Mouse (Mus musculus) liver, embryonic 13.5 days (tissue): ENCODE data around the gene Snd1. TPM values are rescaled to one million over a fixed set of nuclear protein-coding genes. Genes with fewer than 3 reads are reported as not detected.

Source experiments
- ATAC-seq: fragments of 200-750 bp; cut with Nextera tagmentation; 2 replicates; pipeline ENCODE4 v1.8.0; 2017; ENCODE audit warnings: low read depth, mild to moderate bottlenecking, moderate number of reproducible peaks, moderate library complexity
- DNase-seq: peaks from one replicate; pipeline ENCODE4 v3.0.0; 2022
- H3K27ac ChIP-seq: fragments of 300-500 bp; sonication (generic); 2 replicates; pipeline ENCODE4 v1.5.1; 2015; ENCODE audit warnings: moderate library complexity, mild to moderate bottlenecking, inconsistent platforms
- H3K27me3 ChIP-seq: fragments of 300-500 bp; sonication (generic); 2 replicates; pipeline ENCODE4 v1.6.1; 2015; ENCODE audit warnings: mild to moderate bottlenecking, inconsistent platforms
- H3K36me3 ChIP-seq: fragments of 300-500 bp; sonication (generic); 2 replicates; pipeline ENCODE4 v1.6.1; 2015; ENCODE audit warnings: mild to moderate bottlenecking, inconsistent platforms
- H3K4me1 ChIP-seq: fragments of 300-500 bp; sonication (generic); replicated peaks from 2 replicates; pipeline ENCODE4 v1.6.1; 2015; ENCODE audit warnings: inconsistent platforms
- H3K4me2 ChIP-seq: fragments of 300-500 bp; sonication (generic); 2 replicates; pipeline ENCODE4 v1.6.1; 2015; ENCODE audit warnings: inconsistent platforms, mild to moderate bottlenecking, moderate library complexity
- H3K4me3 ChIP-seq: fragments of 300-500 bp; sonication (generic); replicated peaks from 2 replicates; pipeline ENCODE4 v1.5.1; 2015; ENCODE audit warnings: mild to moderate bottlenecking, inconsistent platforms
- H3K9ac ChIP-seq: fragments of 300-500 bp; sonication (generic); 2 replicates; pipeline ENCODE4 v1.6.1; 2015; ENCODE audit warnings: mild to moderate bottlenecking, inconsistent platforms
- H3K9me3 ChIP-seq: fragments of 300-500 bp; sonication (generic); replicated peaks from 2 replicates; pipeline ENCODE4 v1.6.1; 2016; ENCODE audit warnings: inconsistent platforms
- WGBS: fragments of 180-500 bp; shearing (Covaris S2); methylation state at CpG from one replicate; pipeline ENCODE4 v1.1.7; 2015; ENCODE audit not compliant: insufficient replicate concordance; 5-methylcytosine and 5-hydroxymethylcytosine counted together
- polyA plus RNA-seq: library from polyadenylated mRNA; unstranded; fragments of >200 nt; fragmentation: Nextera tagmentation; extraction: Ambion mirVana; gene quantifications from 2 replicates; pipeline ENCODE4 v1.2.1, GENCODE M21; 2015

Gene Snd1
- polyA plus RNA-seq, 1 experiment from 2014 or later: 55.2 TPM

DNA sequence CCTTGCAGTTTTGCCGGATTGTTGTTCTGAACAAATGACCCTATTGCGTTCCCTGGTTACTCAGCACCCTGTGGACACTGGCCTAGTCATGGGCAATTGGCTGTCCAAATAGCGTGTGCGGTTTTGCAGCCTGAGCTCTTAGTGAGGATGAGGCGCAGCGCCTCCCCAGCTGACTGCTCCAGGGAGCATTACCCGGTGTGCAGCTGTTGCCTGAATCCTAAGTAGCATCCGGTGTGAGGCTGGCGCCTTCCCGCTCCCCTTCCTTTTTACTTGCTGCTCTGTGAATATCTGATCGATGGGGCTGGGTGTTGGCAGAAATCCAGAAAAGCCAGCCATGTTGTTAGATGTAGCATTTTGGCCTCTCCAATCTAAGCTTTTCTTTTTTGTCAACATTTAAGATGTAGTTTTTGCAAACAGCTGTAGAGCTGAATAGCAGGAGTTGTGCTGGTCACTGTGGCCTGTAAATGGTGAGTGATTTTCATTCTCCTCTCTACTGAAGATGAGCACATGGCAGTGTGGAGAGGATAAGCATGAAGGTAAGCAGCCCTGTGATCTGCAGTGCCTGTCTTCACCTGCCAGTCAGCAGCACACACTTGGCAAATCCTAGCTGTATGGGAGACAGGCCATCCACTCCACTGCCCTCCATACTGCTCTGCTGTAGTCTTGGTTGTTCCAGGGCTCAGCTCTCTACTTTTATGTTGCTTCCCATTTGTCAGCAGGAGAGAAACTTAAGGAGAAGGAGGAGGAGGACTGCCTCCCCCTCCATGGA lies 98.2 kb downstream of the Snd1 start:
- DNase-seq (no peak), ATAC-seq (no peak)
- Histone ChIP-seq H3K9ac (no peak overlapping the region), H3K4me2 (no peak overlapping the region), H3K4me3 (no peak overlapping the region), H3K27me3 (no peaks in the 10 kb centered on the region), H3K9me3 (no peaks in the 10 kb centered on the region), H3K27ac (no peak overlapping the region), H3K4me1 (peaks cover 15% of the 10 kb centered on the region), H3K36me3 (peaks cover 6% of the 10 kb centered on the region)
- WGBS: 74% methylated on average over 11 of the region's 11 CpGs

DNA sequence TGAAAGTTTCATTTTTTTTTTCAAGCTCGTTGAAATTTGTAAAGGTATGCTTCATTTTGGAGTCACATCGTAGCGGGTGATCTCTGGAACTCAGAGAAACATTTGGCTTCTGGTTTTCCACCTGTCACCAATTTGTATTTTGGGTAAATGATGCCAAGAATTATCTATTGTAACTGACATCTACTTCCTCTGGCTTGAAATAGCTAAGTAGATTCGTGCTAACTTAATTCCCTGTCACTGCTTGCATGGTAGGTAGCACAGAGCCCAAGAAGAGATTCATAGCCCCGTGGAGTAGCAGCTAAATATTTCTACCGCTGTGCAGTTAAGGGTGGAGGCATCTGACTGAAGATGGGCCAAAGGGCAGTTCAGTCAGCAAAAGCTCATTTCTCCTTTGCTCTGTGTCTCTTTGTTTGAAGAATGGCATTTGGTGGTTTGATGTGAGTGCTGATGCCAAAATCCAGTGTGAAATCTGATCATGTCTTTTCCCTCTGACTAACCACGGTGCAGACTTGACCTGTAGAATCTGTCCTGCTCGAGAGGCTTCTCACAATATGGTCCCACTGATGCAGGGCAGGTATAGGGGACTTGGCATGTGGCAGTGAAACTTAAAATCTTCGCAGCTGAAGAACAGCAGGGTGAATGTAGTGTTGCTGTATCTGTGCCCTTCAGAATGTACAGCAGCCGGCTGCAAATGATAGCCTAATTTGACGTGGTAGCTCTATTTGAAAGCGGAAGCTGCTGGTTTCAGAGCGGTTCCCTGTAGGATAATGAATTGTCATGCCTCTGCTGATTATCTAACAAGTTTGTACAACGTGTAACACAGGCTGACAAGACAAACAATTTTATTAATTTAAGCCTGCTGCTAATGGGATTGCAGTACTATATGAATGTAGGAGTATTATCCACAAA lies 101.7 kb downstream of the Snd1 start:
- Histone ChIP-seq H3K9ac (no peak overlapping the region), H3K36me3 (peaks cover 5% of the 10 kb centered on the region), H3K4me1 (peaks cover 15% of the 10 kb centered on the region), H3K4me2 (no peak overlapping the region), H3K27me3 (no peaks in the 10 kb centered on the region), H3K27ac (no peak overlapping the region), H3K9me3 (no peaks in the 10 kb centered on the region), H3K4me3 (no peak overlapping the region)
- DNase-seq: no peak
- no peak for ATAC-seq
- WGBS: 64% methylated on average over 14 of the region's 14 CpGs

DNA sequence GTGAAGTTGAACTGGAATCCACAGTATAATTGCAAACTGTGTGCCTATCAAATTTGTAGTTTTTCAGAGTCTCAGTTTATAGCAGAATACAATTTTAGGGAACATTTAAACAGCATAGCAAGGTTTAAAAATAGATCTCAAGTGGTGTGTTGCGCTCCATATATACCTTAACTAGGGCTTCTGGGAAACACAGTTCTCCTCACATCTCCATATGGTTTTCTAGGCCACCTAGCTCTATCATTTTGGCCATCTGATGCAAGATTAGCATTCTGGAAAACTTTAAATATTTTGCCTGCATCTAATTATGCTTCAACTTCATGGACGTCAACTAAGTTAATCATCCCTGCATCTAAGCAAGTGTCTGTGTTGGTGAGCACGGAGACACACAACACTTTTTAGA lies 107.9 kb downstream of the Snd1 start:
- Histone ChIP-seq H3K27me3 (no peaks in the 10 kb centered on the region), H3K36me3 (no peaks in the 10 kb centered on the region), H3K4me2 (no peak overlapping the region), H3K27ac (no peak overlapping the region), H3K4me1 (no peaks in the 10 kb centered on the region), H3K9me3 (no peaks in the 10 kb centered on the region), H3K4me3 (no peak overlapping the region), H3K9ac (no peak overlapping the region)
- DNase-seq (no peak), ATAC-seq (no peak)
- WGBS: 77% methylated on average over 3 of the region's 3 CpGs

DNA sequence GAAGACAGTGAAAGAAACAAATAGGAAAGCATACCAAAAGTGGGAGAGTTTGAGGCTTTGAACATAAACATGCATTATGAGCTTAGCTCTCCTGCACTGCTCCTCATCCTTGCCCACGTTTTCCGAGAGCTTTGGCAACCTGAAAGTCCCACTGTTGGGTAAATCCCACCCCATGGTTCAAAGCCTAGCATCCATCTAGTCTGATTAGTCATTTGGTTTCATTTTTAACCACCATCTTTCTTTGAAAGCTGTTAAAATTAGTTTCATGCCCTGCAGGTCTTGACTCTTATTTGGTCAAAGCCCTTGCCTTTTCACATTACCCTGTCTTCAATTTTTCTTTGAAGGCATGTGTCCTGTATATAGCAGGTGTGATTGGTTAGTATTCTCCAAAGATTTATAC lies 108.5 kb downstream of the Snd1 start:
- Histone ChIP-seq H3K9ac (no peak overlapping the region), H3K4me2 (no peak overlapping the region), H3K4me1 (peaks cover 4% of the 10 kb centered on the region; the same call in 1 of the 2 replicates), H3K9me3 (no peaks in the 10 kb centered on the region), H3K27ac (no peak overlapping the region), H3K4me3 (no peak overlapping the region), H3K27me3 (no peaks in the 10 kb centered on the region), H3K36me3 (no peaks in the 10 kb centered on the region)
- WGBS: 78% methylated on average over 2 of the region's 2 CpGs
- no peak for DNase-seq
- no peak for ATAC-seq

DNA sequence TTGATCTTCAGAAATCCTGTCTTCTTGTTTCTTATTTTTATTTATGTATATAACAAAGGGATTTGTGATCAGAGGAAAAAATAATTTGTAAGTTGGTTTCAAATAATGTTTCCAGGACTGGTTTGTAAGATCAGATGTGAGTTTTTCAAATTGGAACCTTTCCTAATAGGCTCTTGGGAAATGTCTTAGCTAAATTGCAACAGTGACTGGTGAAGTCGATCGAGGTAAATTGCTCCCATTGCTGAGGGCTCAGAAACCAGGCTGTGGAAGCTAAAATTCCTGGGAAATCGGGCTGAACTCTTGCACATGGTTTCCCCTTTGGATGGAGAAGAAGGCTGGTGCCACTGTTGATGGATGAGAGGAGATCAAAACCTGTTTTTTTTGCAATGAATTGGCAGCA lies 111.9 kb downstream of the Snd1 start:
- H3K4me2 ChIP-seq: no peak overlapping the region
- H3K9ac ChIP-seq: no peak overlapping the region
- peaks cover 8% of the 10 kb centered on the region; the same call in 1 of the 2 replicates for H3K4me1 ChIP-seq
- 73% methylated on average over 3 of the region's 3 CpGs for WGBS
- ATAC-seq (no peak), DNase-seq (no peak)
- peaks cover 7% of the 10 kb centered on the region for H3K36me3 ChIP-seq
- no peaks in the 10 kb centered on the region for H3K9me3 ChIP-seq
- H3K27me3 ChIP-seq: no peaks in the 10 kb centered on the region
- H3K27ac ChIP-seq: no peak overlapping the region
- no peak overlapping the region for H3K4me3 ChIP-seq

DNA sequence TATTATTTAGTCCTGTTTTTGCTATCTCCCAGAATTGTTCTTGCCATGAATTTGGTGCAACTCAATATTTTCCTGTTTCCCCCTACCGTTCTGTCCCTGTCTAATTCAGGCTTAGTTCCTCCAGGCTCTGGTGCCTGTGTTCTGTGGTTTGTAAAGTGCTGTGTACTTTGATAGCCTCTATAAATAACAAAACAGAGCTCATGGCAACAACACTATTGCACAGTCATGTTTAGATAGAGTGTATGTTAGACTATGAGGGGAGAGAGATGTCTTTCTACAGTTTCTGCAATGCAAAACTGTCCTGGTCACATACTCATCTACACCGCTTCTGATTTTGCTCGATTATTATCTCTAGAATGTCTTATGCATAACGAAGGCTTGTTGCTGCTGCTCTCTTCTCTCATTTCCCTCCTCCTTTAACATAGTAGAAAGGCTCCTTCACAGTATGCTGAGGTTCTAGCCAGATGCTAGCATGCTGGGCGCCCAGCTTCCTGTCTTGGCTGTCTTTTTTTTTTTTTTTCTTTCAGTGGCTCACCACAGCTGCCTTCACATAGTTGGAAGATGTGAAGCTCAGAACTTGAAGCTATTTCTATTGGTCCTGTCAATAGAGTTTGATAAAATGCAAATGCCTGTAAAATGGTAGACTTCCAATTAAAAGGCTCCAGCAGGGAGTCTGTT lies 113.7 kb downstream of the Snd1 start:
- no peaks in the 10 kb centered on the region for H3K9me3 ChIP-seq
- ATAC-seq: no peak
- DNase-seq: no peak
- WGBS: 53% methylated on average over 5 of the region's 5 CpGs
- H3K4me1 ChIP-seq: peaks cover 8% of the 10 kb centered on the region; the same call in 1 of the 2 replicates
- H3K36me3 ChIP-seq: peaks cover 14% of the 10 kb centered on the region
- H3K27me3 ChIP-seq: no peaks in the 10 kb centered on the region
- H3K4me2 ChIP-seq: no peak overlapping the region
- no peak overlapping the region for H3K9ac ChIP-seq
- no peak overlapping the region for H3K27ac ChIP-seq
- no peak overlapping the region for H3K4me3 ChIP-seq

DNA sequence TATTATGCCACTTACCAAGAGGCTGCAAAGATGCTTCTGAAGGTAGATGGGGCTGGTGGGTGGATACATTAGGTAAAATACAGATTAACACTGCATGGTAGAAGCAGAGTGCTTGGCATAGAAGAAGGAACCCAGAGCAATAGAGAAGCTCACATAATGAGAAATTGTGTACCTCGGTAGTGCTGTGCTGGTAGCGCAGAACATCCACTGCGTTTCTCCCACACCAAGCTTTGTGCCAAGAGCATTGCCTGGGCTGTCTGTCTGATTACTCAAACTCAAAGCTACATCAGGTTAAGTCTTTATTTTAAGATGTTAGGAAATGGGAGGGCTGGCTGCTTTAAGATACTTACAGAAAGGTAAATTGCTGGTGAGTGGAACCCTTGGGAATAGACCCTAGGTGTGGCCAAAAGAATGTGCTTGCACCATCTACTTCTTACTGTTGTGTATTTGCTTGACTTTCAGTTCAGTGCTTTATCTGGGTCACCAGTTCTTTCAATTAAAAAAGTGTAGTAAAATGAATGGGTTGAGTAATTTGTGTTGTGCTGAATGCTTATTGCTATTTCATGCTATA lies 117.5 kb downstream of the Snd1 start:
- DNase-seq (no peak), ATAC-seq (no peak)
- Histone ChIP-seq H3K4me1 (peaks cover 12% of the 10 kb centered on the region), H3K36me3 (peaks cover 14% of the 10 kb centered on the region), H3K4me3 (no peak overlapping the region), H3K9ac (no peak overlapping the region), H3K9me3 (no peaks in the 10 kb centered on the region), H3K27me3 (no peaks in the 10 kb centered on the region), H3K27ac (no peak overlapping the region), H3K4me2 (no peak overlapping the region)
- whole genome bisulfite sequencing: 92% methylated on average over 3 of the region's 3 CpGs

DNA sequence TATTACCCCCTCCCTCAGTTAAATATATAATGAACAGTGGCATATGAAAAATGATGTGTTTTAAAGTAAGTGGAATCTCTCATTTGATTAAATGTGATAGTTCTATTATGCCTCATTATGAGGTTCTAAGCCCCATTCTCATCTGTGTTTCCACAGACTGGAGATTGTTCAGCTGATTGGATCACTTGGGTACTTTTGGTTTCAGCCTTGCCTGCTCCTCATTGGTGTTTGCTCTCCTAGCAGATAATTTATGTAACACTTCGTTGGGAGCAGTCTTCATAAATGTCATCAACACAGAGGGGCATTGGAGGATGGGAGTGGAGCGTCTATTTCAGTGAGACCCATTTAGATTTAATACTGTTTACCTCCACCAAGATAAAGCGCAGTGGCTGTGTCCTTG lies 118.8 kb downstream of the Snd1 start:
- H3K4me2 ChIP-seq: no peak overlapping the region
- H3K27me3 ChIP-seq: no peaks in the 10 kb centered on the region
- H3K9ac ChIP-seq: no peak overlapping the region
- peaks cover 14% of the 10 kb centered on the region for H3K36me3 ChIP-seq
- H3K27ac ChIP-seq: no peak overlapping the region
- no peak for ATAC-seq
- H3K4me1 ChIP-seq: peaks cover 10% of the 10 kb centered on the region
- H3K4me3 ChIP-seq: no peak overlapping the region
- WGBS: 72% methylated on average over 3 of the region's 3 CpGs
- no peak for DNase-seq
- H3K9me3 ChIP-seq: no peaks in the 10 kb centered on the region

DNA sequence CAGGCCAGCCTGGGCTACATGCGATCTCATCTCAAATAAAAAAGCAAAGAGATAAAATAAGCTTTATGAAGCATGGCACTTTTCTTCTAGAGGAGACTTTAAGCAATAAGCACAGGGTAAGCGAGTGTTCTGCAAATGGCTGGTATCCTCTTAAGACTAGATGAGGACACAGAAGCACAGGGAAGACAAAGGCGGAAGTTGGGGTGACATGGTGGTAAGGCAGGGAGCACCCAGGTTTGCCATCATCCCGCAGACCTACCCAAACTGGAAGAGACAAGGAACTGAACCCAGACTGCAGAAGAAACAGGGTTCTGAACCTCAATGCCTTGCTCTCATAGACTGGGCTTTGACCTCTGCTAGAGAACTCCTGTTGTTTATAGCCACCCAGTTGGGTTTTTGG lies 119.8 kb downstream of the Snd1 start:
- ATAC-seq (no peak), DNase-seq (no peak)
- Histone ChIP-seq H3K4me1 (peaks cover 20% of the 10 kb centered on the region), H3K9ac (no peak overlapping the region), H3K27ac (no peak overlapping the region), H3K27me3 (no peaks in the 10 kb centered on the region), H3K36me3 (peaks cover 14% of the 10 kb centered on the region), H3K4me2 (no peak overlapping the region), H3K9me3 (no peaks in the 10 kb centered on the region), H3K4me3 (no peak overlapping the region)
- WGBS: 83% methylated on average over 4 of the region's 4 CpGs

DNA sequence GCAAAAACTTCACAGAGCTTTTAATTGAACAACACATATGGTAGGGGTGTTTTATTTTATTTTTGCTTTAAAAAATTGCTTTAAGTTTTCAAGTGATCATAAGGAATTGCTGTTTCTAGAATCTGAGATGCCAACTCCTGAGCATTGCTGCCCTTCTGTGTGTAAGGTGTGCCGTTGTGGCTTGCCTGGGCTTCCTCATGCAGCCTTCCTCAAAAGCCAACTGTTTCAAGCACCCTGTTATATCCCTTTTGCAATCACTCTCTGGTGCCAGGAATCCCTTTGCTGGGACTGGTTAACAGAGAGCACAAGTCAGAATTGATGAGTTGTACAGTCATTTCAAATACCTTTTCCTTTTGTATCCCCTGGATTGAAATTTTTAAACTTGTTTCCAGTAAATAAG lies 120.3 kb downstream of the Snd1 start:
- Histone ChIP-seq H3K27ac (no peak overlapping the region), H3K27me3 (no peaks in the 10 kb centered on the region), H3K4me1 (peaks cover 24% of the 10 kb centered on the region), H3K4me3 (no peak overlapping the region), H3K36me3 (peaks cover 13% of the 10 kb centered on the region), H3K9me3 (no peaks in the 10 kb centered on the region), H3K4me2 (no peak overlapping the region), H3K9ac (no peak overlapping the region)
- no peak for ATAC-seq
- no peak for DNase-seq
- WGBS: 68% methylated on average over 1 of the region's 1 CpGs

DNA sequence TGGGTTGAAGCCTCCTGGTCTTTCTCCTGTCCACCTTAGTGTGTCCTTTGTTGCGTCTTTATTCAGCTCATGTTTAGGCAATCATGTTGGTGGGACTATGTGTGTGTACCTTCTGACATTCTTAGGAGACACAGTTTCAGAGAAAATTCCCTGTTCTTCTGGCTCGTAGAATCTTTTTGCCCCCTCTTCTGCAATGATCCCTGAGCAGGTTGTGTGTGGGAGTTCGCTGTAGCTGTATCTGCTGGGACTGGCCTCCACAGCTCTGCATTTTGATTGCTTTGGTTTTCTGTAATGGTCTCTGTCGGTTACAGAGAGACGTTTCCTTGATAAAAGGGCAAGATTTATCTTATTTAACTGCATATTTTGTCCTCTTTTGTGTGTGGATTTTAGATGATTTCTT lies 122.3 kb downstream of the Snd1 start:
- Histone ChIP-seq H3K4me3 (no peak overlapping the region), H3K4me2 (no peak overlapping the region), H3K36me3 (peaks cover 2% of the 10 kb centered on the region; the same call in 1 of the 2 replicates), H3K9ac (no peak overlapping the region), H3K4me1 (peaks cover 45% of the 10 kb centered on the region), H3K27me3 (no peaks in the 10 kb centered on the region), H3K27ac (no peak overlapping the region), H3K9me3 (no peaks in the 10 kb centered on the region)
- DNase-seq: no peak
- no peak for ATAC-seq
- WGBS: 78% methylated on average over 5 of the region's 5 CpGs
